Comparison of ENCODE assay signal across 15 mouse cellular contexts in the genomic region with DNA sequence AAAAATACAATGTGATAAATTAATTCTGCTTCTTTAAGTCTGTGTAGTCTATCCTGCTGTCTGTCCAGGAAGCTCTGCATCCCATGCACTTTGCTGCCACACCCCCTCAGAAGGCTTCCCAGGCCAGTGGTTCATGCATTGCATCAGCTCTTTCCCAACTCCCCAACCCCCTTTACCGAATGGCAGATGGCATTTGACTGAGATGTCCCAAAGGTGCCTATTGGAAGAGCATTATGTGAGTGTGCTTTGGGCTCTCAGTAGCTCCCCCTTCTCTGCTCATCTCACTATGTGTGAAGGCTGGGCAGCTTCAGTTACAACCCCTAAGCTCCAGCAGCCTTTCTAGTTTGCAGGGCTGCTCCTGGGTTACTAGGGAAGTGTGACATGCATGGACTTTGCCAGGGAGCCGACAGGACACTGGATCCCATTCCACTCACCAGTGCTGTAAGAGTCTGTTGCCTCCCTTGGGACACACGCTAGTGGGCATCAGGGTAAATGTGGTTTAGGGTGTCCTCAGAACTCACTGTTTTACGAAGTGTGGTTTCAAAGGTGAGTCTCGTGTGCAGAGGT. TPM values are rescaled to one million over a fixed set of nuclear protein-coding genes. Genes with fewer than 3 reads are reported as not detected.
DNase-seq lines count a peak whose midpoint lies in the region; ATAC-seq and TF ChIP-seq lines count a peak whose summit lies in the region.
"Had no signal": no experiment of that assay in that cellular context is flagged by ENCODE, and none has a peak within 500 bp of the region (broad histone marks: within the 10 kb centered on the region; RNA-seq: fewer than 3 reads in every experiment).

No protein-coding gene starts in this region.

- H3K4me2 ChIP-seq in kidney, postnatal 0 days (ENCODE audit: low read length): no peak overlapping the region
- H3K4me2 ChIP-seq in kidney, embryonic 16.5 days (replicated peaks; ENCODE audit: low read depth, low read length): no peak overlapping the region
- H3K4me2 ChIP-seq in embryonic facial prominence, embryonic 14.5 days (ENCODE audit: low read depth, low read length): no peak overlapping the region
- no peak overlapping the region for H3K4me2 ChIP-seq in midbrain, embryonic 15.5 days
- H3K4me2 ChIP-seq: limb, embryonic 12.5 days had no signal

- no peak for ATAC-seq in kidney, postnatal 0 days (replicated peaks; ENCODE audit: low FRiP score, low read depth)
- ATAC-seq in kidney, embryonic 16.5 days (ENCODE audit: low FRiP score, low TSS enrichment): no peak
- peak; percentile 51; the same call in 1 of the 2 replicates for ATAC-seq in embryonic facial prominence, embryonic 14.5 days (ENCODE audit: low read depth)
- no peak for ATAC-seq in midbrain, embryonic 15.5 days (replicated peaks)

- no peak overlapping the region for H3K9ac ChIP-seq in kidney, postnatal 0 days (ENCODE audit: low read depth, low read length)
- H3K9ac ChIP-seq in kidney, embryonic 16.5 days (replicated peaks; ENCODE audit: low read length): no peak overlapping the region; the same call in 1 of the 2 replicates
- no peak overlapping the region for H3K9ac ChIP-seq in embryonic facial prominence, embryonic 14.5 days (ENCODE audit: low read depth, low read length)
- no peak overlapping the region for H3K9ac ChIP-seq in midbrain, embryonic 15.5 days
- H3K9ac ChIP-seq: limb, embryonic 12.5 days had no signal

- H3K27ac ChIP-seq in kidney, postnatal 0 days: no peak overlapping the region
- no peak overlapping the region for H3K27ac ChIP-seq in kidney, embryonic 16.5 days (ENCODE audit: low read length)
- no peak overlapping the region for H3K27ac ChIP-seq in embryonic facial prominence, embryonic 14.5 days (replicated peaks; ENCODE audit: low read depth, low read length)
- peak overlapping the region; percentile 41; the same call in 1 of the 2 replicates for H3K27ac ChIP-seq in midbrain, embryonic 15.5 days
- H3K27ac ChIP-seq: heart, embryonic 10.5 days; limb, embryonic 12.5 days had no signal

- H3K36me3 ChIP-seq in kidney, postnatal 0 days (ENCODE audit: insufficient read depth, low read length): no peaks in the 10 kb centered on the region
- no peaks in the 10 kb centered on the region for H3K36me3 ChIP-seq in kidney, embryonic 16.5 days (ENCODE audit: insufficient read depth, low read length)
- H3K36me3 ChIP-seq in embryonic facial prominence, embryonic 14.5 days (ENCODE audit: control insufficient read depth, insufficient read depth, low read length): no peaks in the 10 kb centered on the region
- H3K36me3 ChIP-seq in midbrain, embryonic 15.5 days (replicated peaks): no peaks in the 10 kb centered on the region
- H3K36me3 ChIP-seq: heart, embryonic 10.5 days; limb, embryonic 12.5 days had no signal

- H3K9me3 ChIP-seq in kidney, postnatal 0 days (replicated peaks; ENCODE audit: low read length): no peaks in the 10 kb centered on the region
- no peaks in the 10 kb centered on the region for H3K9me3 ChIP-seq in kidney, embryonic 16.5 days (ENCODE audit: low read length)
- no peaks in the 10 kb centered on the region for H3K9me3 ChIP-seq in embryonic facial prominence, embryonic 14.5 days (ENCODE audit: control insufficient read depth, low read length)
- H3K9me3 ChIP-seq in midbrain, embryonic 15.5 days: no peaks in the 10 kb centered on the region
- H3K9me3 ChIP-seq: heart, embryonic 10.5 days; limb, embryonic 12.5 days had no signal

- peak; percentile 20 for DNase-seq in adrenal gland, postnatal 14 days
- no peak for DNase-seq in adrenal gland, postnatal 4 days (ENCODE audit: low spot score in 2 of 2)
- peak; percentile 63 for DNase-seq in kidney, postnatal 0 days (ENCODE audit: low spot score)
- DNase-seq in embryonic facial prominence, embryonic 14.5 days (ENCODE audit: low spot score): no peak
- no peak for DNase-seq in urinary bladder, postnatal 25 days (ENCODE audit: low spot score)
- DNase-seq in urinary bladder, postnatal 14 days (ENCODE audit: low spot score): no peak
- DNase-seq: adrenal gland, postnatal 10 days; kidney, postnatal 10 days; right cerebral cortex, postnatal 4 days had no signal

- no peak overlapping the region for H3K4me3 ChIP-seq in kidney, postnatal 0 days (replicated peaks; ENCODE audit: low read depth, low read length)
- H3K4me3 ChIP-seq in kidney, embryonic 16.5 days (ENCODE audit: low read length): no peak overlapping the region
- H3K4me3 ChIP-seq in embryonic facial prominence, embryonic 14.5 days (ENCODE audit: low read depth, low read length): no peak overlapping the region
- no peak overlapping the region for H3K4me3 ChIP-seq in midbrain, embryonic 15.5 days
- H3K4me3 ChIP-seq: erythroblast, embryonic 14.5 days; heart, embryonic 10.5 days; limb, embryonic 12.5 days had no signal

- TF ChIP-seq CTCF in kidney, postnatal 0 days (IDR thresholded peaks at IDR 0.05; ENCODE audit: low read depth): no peak

- peaks cover 25% of the 10 kb centered on the region for H3K4me1 ChIP-seq in kidney, postnatal 0 days (replicated peaks; ENCODE audit: insufficient read depth, low read length)
- peaks cover 42% of the 10 kb centered on the region for H3K4me1 ChIP-seq in kidney, embryonic 16.5 days (ENCODE audit: insufficient read depth, low read length)
- peaks cover 27% of the 10 kb centered on the region for H3K4me1 ChIP-seq in embryonic facial prominence, embryonic 14.5 days (ENCODE audit: control insufficient read depth, insufficient read depth, low read length)
- peaks cover 30% of the 10 kb centered on the region for H3K4me1 ChIP-seq in midbrain, embryonic 15.5 days

- no peaks in the 10 kb centered on the region for H3K27me3 ChIP-seq in kidney, postnatal 0 days (ENCODE audit: insufficient read depth, low read length)
- no peaks in the 10 kb centered on the region for H3K27me3 ChIP-seq in kidney, embryonic 16.5 days (ENCODE audit: insufficient read depth, low read length)
- H3K27me3 ChIP-seq in embryonic facial prominence, embryonic 14.5 days (replicated peaks; ENCODE audit: control insufficient read depth, insufficient read depth, low read length): no peaks in the 10 kb centered on the region
- no peaks in the 10 kb centered on the region for H3K27me3 ChIP-seq in midbrain, embryonic 15.5 days (replicated peaks)
- H3K27me3 ChIP-seq: limb, embryonic 12.5 days had no signal

- WGBS in kidney, postnatal 0 days: 42% methylated on average over 5 of the region's 5 CpGs
- WGBS in kidney, embryonic 16.5 days: 44% methylated on average over 5 of the region's 5 CpGs
- WGBS in embryonic facial prominence, embryonic 14.5 days: 65% methylated on average over 5 of the region's 5 CpGs
- WGBS in midbrain, embryonic 15.5 days: 68% methylated on average over 5 of the region's 5 CpGs

RNA-seq across cellular contexts. Expression of gene Pard3, which starts 9.4 kb away (rescaled TPM):
- total RNA-seq in adrenal gland, postnatal 14 days (2021): 37.8 and 40.2 TPM in 2 replicates
- total RNA-seq in adrenal gland, postnatal 4 days (2021): 10 to 100 TPM; 54.0 to 58.1 TPM
- 23.1 and 23.2 TPM in 2 replicates for polyA plus RNA-seq in kidney, postnatal 0 days (2015; fragmentation: Nextera tagmentation; extraction: Ambion mirVana)
- 25.5 and 28.7 TPM in 2 replicates for polyA plus RNA-seq in kidney, embryonic 16.5 days (2015; fragmentation: Nextera tagmentation; extraction: Ambion mirVana)
- polyA plus RNA-seq in embryonic facial prominence, embryonic 14.5 days (2014; fragmentation: Nextera tagmentation; extraction: Ambion mirVana): 35.4 and 38.7 TPM in 2 replicates
- 20.1 and 21.6 TPM in 2 replicates for polyA plus RNA-seq in midbrain, embryonic 15.5 days (2015; fragmentation: Nextera tagmentation; extraction: Ambion mirVana)
- total RNA-seq: hematopoietic stem cell, adult 5-6 weeks had no signal

Comparison
In these comparisons a context has a peak if more than half of its experiments do, and no peak if none do; other contexts are left out.
1. DNase-seq: peak in adrenal gland, postnatal 14 days (single experiment) and kidney, postnatal 0 days (single experiment); none in adrenal gland, postnatal 4 days (0 of 2), embryonic facial prominence, embryonic 14.5 days (single experiment), urinary bladder, postnatal 25 days (single experiment) and urinary bladder, postnatal 14 days (single experiment).